Mouse (Mus musculus) heart, embryonic 11.5 days (tissue): ENCODE measurements around the gene Dennd2c. TPM values are rescaled to one million over a fixed set of nuclear protein-coding genes. Genes with fewer than 3 reads are reported as not detected.
"Not testable (repeated sequence)": the region's sequence is repeated elsewhere in the genome, so short reads cannot be mapped to it uniquely, and the experiment has no call there.

ENCODE experiments used
- ATAC-seq: fragments of 200-750 bp; cut with Nextera tagmentation; replicated peaks from 2 replicates; pipeline ENCODE4 v1.8.0; 2017; ENCODE audit warnings: moderate library complexity; ENCODE audit not compliant: insufficient number of reproducible peaks, low FRiP score, low TSS enrichment
- H3K27ac ChIP-seq: fragments of 300-500 bp; sonication (generic); 2 replicates; pipeline ENCODE4 v1.5.1; 2014; ENCODE audit warnings: mild to moderate bottlenecking, low read depth, low read length
- H3K27me3 ChIP-seq: fragments of 300-500 bp; sonication (generic); 2 replicates; pipeline ENCODE4 v1.6.1; 2014; ENCODE audit warnings: mild to moderate bottlenecking, low read length, mixed read lengths; ENCODE audit not compliant: control insufficient read depth, insufficient read depth
- H3K36me3 ChIP-seq: fragments of 300-500 bp; sonication (generic); 2 replicates; pipeline ENCODE4 v1.6.1; 2014; ENCODE audit warnings: mild to moderate bottlenecking, low read length, moderate library complexity, mixed read lengths; ENCODE audit not compliant: control insufficient read depth, insufficient read depth
- H3K4me1 ChIP-seq: fragments of 300-500 bp; sonication (generic); 2 replicates; pipeline ENCODE4 v1.6.1; 2014; ENCODE audit warnings: low read length; ENCODE audit not compliant: control insufficient read depth, insufficient read depth
- H3K4me2 ChIP-seq: fragments of 300-500 bp; sonication (generic); 2 replicates; pipeline ENCODE4 v1.6.1; 2014; ENCODE audit warnings: mild to moderate bottlenecking, moderate library complexity
- H3K4me3 ChIP-seq: fragments of 300-500 bp; sonication (generic); 2 replicates; pipeline ENCODE4 v1.5.1; 2014; ENCODE audit warnings: low read depth, low read length
- H3K9ac ChIP-seq: fragments of 300-500 bp; sonication (generic); 2 replicates; pipeline ENCODE4 v1.6.1; 2014; ENCODE audit warnings: mild to moderate bottlenecking, low read depth, low read length, moderate library complexity
- H3K9me3 ChIP-seq: fragments of 300-500 bp; sonication (generic); replicated peaks from 2 replicates; pipeline ENCODE4 v1.6.1; 2016; ENCODE audit warnings: low read length; ENCODE audit not compliant: control insufficient read depth
- WGBS: fragments of 180-500 bp; shearing (Covaris S2); extraction: QIAGEN DNeasy Blood & Tissue Kit; methylation state at CpG from one replicate; pipeline ENCODE4 v1.1.7; 2014; ENCODE audit not compliant: insufficient replicate concordance; 5-methylcytosine and 5-hydroxymethylcytosine counted together
- polyA plus RNA-seq: library from polyadenylated mRNA; unstranded; fragments of >200 nt; fragmentation: Nextera tagmentation; extraction: Ambion mirVana; gene quantifications from 2 replicates; pipeline ENCODE4 v1.2.1, GENCODE M21; 2014

The Dennd2c gene
- polyA plus RNA-seq, 1 experiment from 2014 or later: 5.0 TPM

DNA sequence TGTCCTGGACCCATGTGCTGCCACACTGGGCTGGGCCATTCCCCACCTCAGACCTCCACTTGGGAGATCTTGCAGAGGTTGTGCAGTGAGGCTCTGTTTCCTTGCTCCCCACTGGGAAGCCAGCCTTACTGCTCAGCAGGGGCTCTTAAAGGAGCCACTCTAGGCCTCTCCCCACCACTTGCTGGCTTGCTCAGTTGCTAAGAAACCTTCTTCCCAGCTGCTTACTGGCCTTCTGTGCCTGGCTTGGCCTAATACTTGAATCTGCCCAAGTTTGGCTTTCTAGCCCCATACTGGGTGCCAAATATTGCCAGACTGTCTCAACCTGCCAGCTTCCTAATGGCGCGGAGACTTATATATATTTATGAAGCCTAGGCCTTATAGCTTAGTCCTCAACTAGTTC lies 86.5 kb downstream of the Dennd2c start:
- 91% methylated on average over 2 of the region's 2 CpGs for WGBS
- H3K4me1 ChIP-seq: no peaks in the 10 kb centered on the region
- no peaks in the 10 kb centered on the region for H3K27me3 ChIP-seq
- no peak overlapping the region for H3K4me3 ChIP-seq
- no peak overlapping the region for H3K27ac ChIP-seq
- no peak overlapping the region for H3K9ac ChIP-seq
- no peaks in the 10 kb centered on the region for H3K36me3 ChIP-seq
- H3K4me2 ChIP-seq: no peak overlapping the region
- peaks cover 5% of the 10 kb centered on the region; the same call in 1 of the 2 replicates for H3K9me3 ChIP-seq
- ATAC-seq: no peak

- ATAC-seq: no peak
- Histone ChIP-seq H3K36me3 (no peaks in the 10 kb centered on the region), H3K9ac (no peak overlapping the region), H3K4me2 (no peak overlapping the region), H3K4me3 (no peak overlapping the region), H3K27ac (no peak overlapping the region), H3K4me1 (no peaks in the 10 kb centered on the region), H3K9me3 (peaks cover 5% of the 10 kb centered on the region; the same call in 1 of the 2 replicates), H3K27me3 (no peaks in the 10 kb centered on the region)
- WGBS: 88% methylated on average over 4 of the region's 4 CpGs
These were observed 89.8 kb downstream of the Dennd2c start for GRCm38 (mm10) chr3:103192161-103192560.

DNA sequence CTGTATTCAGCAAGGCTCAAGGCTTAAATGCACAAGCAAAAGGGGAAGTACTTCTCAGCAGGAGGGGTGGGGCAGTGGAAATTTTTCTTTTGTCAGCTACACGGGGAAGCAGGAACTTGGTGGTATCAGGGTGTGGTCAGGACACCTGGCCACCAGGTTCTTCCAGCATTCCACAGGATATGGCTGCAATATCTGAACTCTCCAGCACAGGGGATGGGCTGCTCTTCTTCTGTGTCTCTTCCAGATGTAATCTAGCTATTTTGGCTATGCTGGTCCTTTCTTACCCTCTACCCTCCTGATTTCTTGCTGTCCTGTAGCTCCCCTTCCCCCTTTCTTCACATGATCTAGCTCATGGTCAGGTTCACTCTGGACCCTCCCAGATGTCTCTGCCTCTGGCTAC lies 90.8 kb downstream of the Dennd2c start:
- no peaks in the 10 kb centered on the region for H3K27me3 ChIP-seq
- H3K36me3 ChIP-seq: no peaks in the 10 kb centered on the region
- H3K27ac ChIP-seq: no peak overlapping the region
- H3K9ac ChIP-seq: no peak overlapping the region
- no peak overlapping the region for H3K4me2 ChIP-seq
- H3K4me1 ChIP-seq: no peaks in the 10 kb centered on the region
- H3K9me3 ChIP-seq: peaks cover 5% of the 10 kb centered on the region; the same call in 1 of the 2 replicates
- 72% methylated on average over 1 of the region's 1 CpGs for WGBS
- no peak overlapping the region for H3K4me3 ChIP-seq
- no peak for ATAC-seq

DNA sequence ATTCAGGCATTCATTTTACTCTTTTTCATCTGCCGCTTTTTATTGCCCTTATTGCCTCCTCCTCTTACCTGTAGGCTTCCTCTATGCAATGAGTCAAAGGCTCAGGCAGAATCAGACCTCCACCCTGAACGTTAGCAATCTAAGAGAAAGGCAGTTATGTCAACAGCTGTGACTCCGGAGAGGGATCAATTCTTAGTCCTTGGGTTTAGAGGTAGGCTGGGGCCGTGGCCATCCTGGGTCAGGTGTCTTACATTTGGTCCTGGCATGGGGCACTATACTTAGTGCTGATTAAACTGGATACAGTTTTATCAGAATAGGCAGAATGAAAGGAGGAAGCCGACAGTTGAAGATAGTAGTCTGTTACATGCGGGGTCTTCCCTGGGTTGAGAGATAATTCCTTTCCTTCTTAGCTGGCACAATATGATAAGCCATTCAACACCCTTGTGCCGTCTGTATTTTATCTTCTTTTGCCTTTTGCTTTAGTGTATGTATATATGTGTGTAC lies 94.0 kb downstream of the Dennd2c start:
- Histone ChIP-seq H3K4me1 (no peaks in the 10 kb centered on the region), H3K4me3 (no peak overlapping the region), H3K9me3 (peaks cover 5% of the 10 kb centered on the region; the same call in 1 of the 2 replicates), H3K4me2 (peak overlapping the region; percentile 31), H3K27ac (peak overlapping the region; percentile 46; the same call in 1 of the 2 replicates), H3K9ac (no peak overlapping the region), H3K27me3 (no peaks in the 10 kb centered on the region), H3K36me3 (no peaks in the 10 kb centered on the region)
- WGBS: 37% methylated on average over 7 of the region's 7 CpGs
- peak; percentile 87 for ATAC-seq

GRCm38 (mm10) chr3:103199386-103199785 lies 97.0 kb downstream of the Dennd2c start:
- Histone ChIP-seq H3K4me2 (no peak overlapping the region), H3K36me3 (no peaks in the 10 kb centered on the region), H3K4me1 (no peaks in the 10 kb centered on the region), H3K4me3 (no peak overlapping the region), H3K27me3 (no peaks in the 10 kb centered on the region), H3K27ac (no peak overlapping the region), H3K9ac (no peak overlapping the region), H3K9me3 (no peaks in the 10 kb centered on the region)
- 78% methylated on average over 5 of the region's 5 CpGs for WGBS
- ATAC-seq: no peak

DNA sequence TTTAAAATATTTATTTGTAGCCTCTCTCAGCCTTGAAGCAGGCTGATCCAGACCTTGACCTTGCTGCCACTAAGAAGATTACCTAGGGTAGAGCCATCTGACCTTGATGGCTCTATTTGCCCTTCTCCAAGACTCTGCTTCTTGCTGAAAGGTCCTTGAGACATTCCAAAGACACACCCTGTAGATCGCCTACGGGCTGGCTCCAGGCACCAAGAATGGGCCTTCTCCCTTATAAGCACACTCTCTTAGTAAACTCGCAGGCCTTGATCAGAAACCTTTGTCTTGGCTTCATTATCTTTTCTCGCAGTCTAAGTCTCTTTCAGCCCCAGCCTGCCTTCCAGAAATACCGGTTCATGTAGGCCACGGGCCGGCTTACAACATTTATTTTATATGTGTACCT lies 98.7 kb downstream of the Dennd2c start:
- WGBS: 92% methylated on average over 7 of the region's 7 CpGs
- ATAC-seq, H3K27me3 ChIP-seq: not testable (repeated sequence)

GRCm38 (mm10) chr3:103203554-103203953 lies 101.2 kb downstream of the Dennd2c start:
- 95% methylated on average over 1 of the region's 1 CpGs for WGBS
- Histone ChIP-seq H3K9me3 (no peaks in the 10 kb centered on the region), H3K4me3 (no peak overlapping the region), H3K4me2 (no peak overlapping the region), H3K27me3 (no peaks in the 10 kb centered on the region), H3K36me3 (no peaks in the 10 kb centered on the region), H3K27ac (no peak overlapping the region), H3K4me1 (no peaks in the 10 kb centered on the region), H3K9ac (no peak overlapping the region)
- no peak for ATAC-seq

More for the DNA sequence above, 98.7 kb downstream of the Dennd2c start:
- H3K4me2 ChIP-seq, H3K4me3 ChIP-seq, H3K9ac ChIP-seq, H3K27ac ChIP-seq, H3K9me3 ChIP-seq, H3K36me3 ChIP-seq, H3K4me1 ChIP-seq: not testable (repeated sequence)

DNA sequence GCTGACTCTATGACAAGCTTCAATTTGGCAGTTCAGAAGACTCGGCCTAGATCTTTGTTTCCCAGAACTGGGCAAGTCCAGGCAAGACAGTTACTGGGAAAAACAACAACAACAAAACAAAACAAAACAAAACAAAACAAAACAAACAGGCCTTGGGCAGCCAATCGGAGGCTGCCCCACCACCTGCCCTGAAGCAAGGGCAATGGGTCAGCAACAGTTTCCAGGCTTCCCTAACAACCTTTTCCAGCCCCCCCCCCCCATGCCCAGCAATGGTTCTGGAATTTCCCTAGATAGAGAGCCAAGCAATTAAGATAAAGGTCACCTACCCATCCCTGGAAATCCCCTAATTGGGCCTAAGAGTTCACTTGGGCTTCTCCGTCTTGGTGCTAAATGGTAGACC lies 102.0 kb downstream of the Dennd2c start:
- WGBS: 82% methylated on average over 3 of the region's 3 CpGs
- H3K9me3 ChIP-seq: no peaks in the 10 kb centered on the region
- H3K9ac ChIP-seq: no peak overlapping the region
- H3K4me1 ChIP-seq: no peaks in the 10 kb centered on the region
- ATAC-seq: no peak
- H3K4me3 ChIP-seq: no peak overlapping the region
- H3K27me3 ChIP-seq: no peaks in the 10 kb centered on the region
- H3K36me3 ChIP-seq: no peaks in the 10 kb centered on the region
- no peak overlapping the region for H3K27ac ChIP-seq
- H3K4me2 ChIP-seq: no peak overlapping the region

DNA sequence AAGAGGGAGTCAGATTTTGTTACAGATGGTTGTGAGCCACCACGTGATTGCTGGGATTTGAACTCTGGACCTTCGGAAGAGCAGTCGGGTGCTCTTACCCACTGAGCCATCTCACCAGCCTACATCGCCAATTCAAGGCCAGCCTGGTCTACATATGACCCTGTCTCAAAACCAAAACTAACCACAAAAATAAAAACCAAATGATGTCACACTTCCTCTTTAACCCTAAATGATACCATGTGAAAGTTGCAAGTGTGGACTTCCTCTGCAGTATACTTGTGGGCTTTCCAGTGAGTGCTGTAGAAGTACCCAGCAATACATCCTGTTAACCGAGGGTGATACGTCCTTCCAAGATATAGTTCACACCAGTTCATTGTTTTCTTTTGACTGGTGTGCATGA lies 104.0 kb downstream of the Dennd2c start:
- ATAC-seq: no peak
- H3K4me3 ChIP-seq: no peak overlapping the region
- no peaks in the 10 kb centered on the region for H3K4me1 ChIP-seq
- whole genome bisulfite sequencing: 80% methylated on average over 6 of the region's 6 CpGs
- H3K27me3 ChIP-seq: no peaks in the 10 kb centered on the region
- H3K4me2 ChIP-seq: no peak overlapping the region
- H3K36me3 ChIP-seq: no peaks in the 10 kb centered on the region
- H3K9me3 ChIP-seq: no peaks in the 10 kb centered on the region
- H3K9ac ChIP-seq: no peak overlapping the region
- H3K27ac ChIP-seq: no peak overlapping the region
